Mouse (Mus musculus): ENCODE measurements around the gene Pabpc6.

DNA sequence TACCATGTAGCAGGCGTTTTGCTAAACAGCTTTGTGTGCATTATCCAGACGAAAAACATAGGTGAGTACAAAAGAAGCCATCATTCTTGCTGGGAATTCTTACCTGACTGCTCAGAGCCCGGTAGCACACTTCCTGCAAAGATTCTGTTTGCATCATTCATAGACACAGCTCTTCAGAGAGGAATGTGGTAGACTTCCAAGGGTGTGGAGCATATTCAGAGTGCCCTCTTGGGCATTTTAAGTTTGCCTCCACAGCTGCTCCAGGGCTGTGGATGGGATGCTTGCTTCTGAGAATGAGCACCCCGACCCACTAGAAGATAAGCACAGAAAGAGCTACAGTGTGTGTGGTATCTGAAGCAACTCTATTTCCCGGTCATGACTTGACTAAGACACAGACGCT is 41.4 kb upstream of the Pabpc6 start:
- TF ChIP-seq POLR2A (IDR thresholded peaks at IDR 0.05; ENCODE audit: insufficient read depth, low read depth, low read length) (no peak), CTCF (IDR thresholded peaks at IDR 0.05; ENCODE audit: insufficient read depth, low read depth, low read length) (no peak)

All from olfactory bulb, adult 2 months (tissue).